Mouse (Mus musculus) embryonic fibroblast, embryonic 13.5 days (primary cell): ENCODE measurements around the gene Hmg20b. TPM values are rescaled to one million over a fixed set of nuclear protein-coding genes. Genes with fewer than 3 reads are reported as not detected.
A peak's percentile ranks its signal among the peaks of the same experiment; 100 is the strongest.

Source experiments
- H3K27ac ChIP-seq: 2 replicates; pipeline ENCODE4 v1.5.1; 2012; ENCODE audit warnings: low read length, control low read depth, inconsistent platforms; ENCODE audit not compliant: insufficient read depth
- H3K4me1 ChIP-seq: 2 replicates; pipeline ENCODE4 v1.6.1; 2011; ENCODE audit warnings: low read length; ENCODE audit not compliant: control insufficient read depth, insufficient read depth
- H3K4me3 ChIP-seq: 2 replicates; pipeline ENCODE4 v1.5.1; 2011; ENCODE audit warnings: mild to moderate bottlenecking, control low read depth, low read length; ENCODE audit not compliant: insufficient read depth
- CTCF ChIP-seq: IDR thresholded peaks from 2 replicates; pipeline ENCODE4 v1.5.1; 2011; ENCODE audit warnings: mild to moderate bottlenecking, control low read depth, low read length, moderate library complexity, borderline replicate concordance; ENCODE audit not compliant: insufficient read depth
- POLR2A ChIP-seq: IDR thresholded peaks from 2 replicates; pipeline ENCODE4 v1.6.1; 2011; ENCODE audit warnings: low read depth, mild to moderate bottlenecking, control low read depth, low read length, moderate library complexity
- polyA plus RNA-seq: library from polyadenylated mRNA; stranded (reverse); fragments of >200 nt; gene quantifications from 2 replicates; pipeline ENCODE4 v1.2.4, GENCODE M21; 2011; ENCODE audit warnings: low read depth; ENCODE audit not compliant: missing spikeins, insufficient read length

Gene Hmg20b
- polyA plus RNA-seq: 75.2 and 81.8 TPM in 2 replicates

- peak within 1 kb of the TSS; percentile 77 for H3K4me3 ChIP-seq
- TF ChIP-seq CTCF: peak; percentile 67; the same call in 1 of the 2 replicates
- no peak for TF ChIP-seq POLR2A
- peaks cover 4% of the 10 kb centered on the region; the same call in 1 of the 2 replicates for H3K4me1 ChIP-seq
- peak within 1 kb of the TSS; percentile 75 for H3K27ac ChIP-seq
Observed at GRCm38 (mm10) chr10:81350351-81351063, at the start of gene Hmg20b. Gene Hmg20b (minus strand): TSS chr10:81350480.

DNA sequence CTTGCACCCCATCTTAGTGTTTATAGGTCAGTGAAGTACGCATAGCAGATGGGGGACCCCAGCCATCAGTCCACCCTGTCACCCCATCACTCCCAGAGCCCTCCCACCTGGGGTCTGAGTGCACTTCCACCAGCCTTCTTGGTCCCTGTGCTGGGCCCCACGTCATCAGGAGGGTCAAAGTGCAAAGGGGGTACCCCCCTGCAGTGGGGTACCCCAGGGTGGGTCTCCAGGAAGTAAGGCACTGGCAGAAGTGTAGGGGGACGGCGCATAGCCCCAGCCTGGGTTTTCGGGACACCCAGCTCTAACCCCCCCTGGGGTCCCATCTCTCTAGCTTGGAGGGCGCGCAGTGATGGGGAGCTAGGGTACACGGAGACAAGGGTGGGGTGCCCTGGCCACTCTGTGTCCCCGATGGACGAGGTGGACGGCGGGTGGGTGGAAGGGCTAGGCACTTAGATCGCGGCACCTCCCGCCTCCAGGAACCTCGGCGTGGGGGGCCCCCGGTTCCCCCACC is 49.6 kb upstream of the Hmg20b start:
- Histone ChIP-seq H3K4me3 (no peak overlapping the region), H3K4me1 (peaks cover 10% of the 10 kb centered on the region; the same call in 1 of the 2 replicates), H3K27ac (no peak overlapping the region)
- TF ChIP-seq POLR2A (no peak), CTCF (no peak)

DNA sequence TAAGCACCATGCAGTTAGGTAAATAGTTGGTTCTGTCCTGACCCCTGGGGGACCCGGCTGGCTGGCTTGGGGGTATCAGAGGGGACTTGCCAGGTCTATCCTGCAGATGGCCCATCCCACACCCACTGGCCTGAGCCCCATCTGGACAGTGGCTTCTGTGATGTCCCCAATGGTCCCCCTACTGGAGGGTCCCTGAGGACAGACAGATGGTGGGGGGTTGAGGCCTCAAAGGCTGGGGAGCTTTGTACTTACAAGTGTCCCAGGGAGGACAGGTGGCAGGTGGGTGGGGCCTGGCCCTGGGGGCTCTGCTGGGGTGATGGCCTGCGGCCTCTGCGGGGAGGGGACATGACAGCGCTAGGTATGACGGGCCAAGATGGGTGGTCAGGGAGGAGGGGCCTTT is 49.0 kb upstream of the Hmg20b start:
- H3K4me1 ChIP-seq: peaks cover 10% of the 10 kb centered on the region; the same call in 1 of the 2 replicates
- TF ChIP-seq POLR2A (no peak), CTCF (no peak)
- H3K4me3 ChIP-seq: no peak overlapping the region
- H3K27ac ChIP-seq: no peak overlapping the region

- no peak overlapping the region for H3K27ac ChIP-seq
Observed at GRCm38 (mm10) chr10:81396749-81397148, 46.5 kb upstream of the Hmg20b start.

DNA sequence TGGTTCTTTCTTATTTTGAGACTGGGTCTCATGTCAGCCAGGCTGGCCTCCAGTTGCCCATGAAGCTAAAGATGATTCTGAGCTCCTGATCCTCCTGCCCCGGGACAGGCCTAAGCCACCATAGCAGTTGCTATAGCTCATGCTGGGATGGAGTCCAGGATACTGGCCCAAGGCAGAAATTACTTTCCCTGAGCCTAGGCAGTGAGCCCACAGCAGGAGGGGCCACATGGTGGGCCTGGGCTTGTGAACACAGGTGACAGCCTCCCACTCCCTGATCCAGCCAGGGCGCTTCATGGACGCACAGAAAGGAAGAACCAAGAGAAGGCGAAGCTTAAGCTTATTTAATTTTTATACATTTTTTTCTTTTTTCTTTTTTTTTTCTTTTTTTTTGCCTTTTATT is 45.6 kb upstream of the Hmg20b start:
- H3K4me1 ChIP-seq: no peaks in the 10 kb centered on the region
- H3K27ac ChIP-seq: no peak overlapping the region
- no peak for TF ChIP-seq CTCF
- TF ChIP-seq POLR2A: no peak
- H3K4me3 ChIP-seq: no peak overlapping the region

More at GRCm38 (mm10) chr10:81396749-81397148, 46.5 kb upstream of the Hmg20b start:
- Histone ChIP-seq H3K4me1 (0 out of 2 replicates have a peak, but pooled peaks cover 6% of the 10 kb centered on the region), H3K4me3 (no peak overlapping the region)
- no peak for TF ChIP-seq CTCF
- no peak for TF ChIP-seq POLR2A

GRCm38 (mm10) chr10:81395127-81395526 is 44.8 kb upstream of the Hmg20b start:
- H3K27ac ChIP-seq: no peak overlapping the region

DNA sequence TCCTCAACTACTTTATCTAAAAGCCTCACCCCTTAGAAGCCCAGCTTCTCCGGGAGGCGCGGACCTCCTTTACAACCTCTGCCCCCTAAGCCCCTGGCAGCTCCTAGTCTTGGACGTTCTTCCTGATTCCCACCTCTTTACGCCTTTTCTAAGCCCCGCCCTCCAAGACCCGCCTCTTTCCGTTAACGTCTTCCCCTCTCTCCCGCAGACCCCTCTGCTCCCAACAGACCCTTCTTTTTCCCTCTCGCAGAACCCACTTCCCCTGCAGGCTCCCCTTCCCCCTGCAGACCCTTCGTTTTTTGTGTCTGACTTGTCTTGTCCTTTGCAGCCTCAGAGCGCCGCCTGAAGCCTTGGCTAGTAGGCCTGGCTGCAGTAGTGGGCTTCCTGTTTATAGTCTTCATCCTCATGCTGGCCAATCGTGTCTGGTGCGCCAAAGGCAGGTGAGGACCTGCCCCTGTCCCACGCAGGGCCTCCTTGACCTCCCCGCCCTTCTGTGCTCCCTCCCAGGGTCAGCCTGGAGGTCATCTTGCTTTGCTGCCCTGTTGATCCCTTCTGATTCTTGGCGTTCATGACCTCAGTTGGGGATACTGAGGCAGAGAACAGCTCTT is 43.3 kb upstream of the Hmg20b start:
- H3K27ac ChIP-seq: no peak overlapping the region
- no peak for TF ChIP-seq POLR2A
- TF ChIP-seq CTCF: no peak
- no peak overlapping the region for H3K4me3 ChIP-seq
- H3K4me1 ChIP-seq: no peaks in the 10 kb centered on the region

More at GRCm38 (mm10) chr10:81395127-81395526, 44.8 kb upstream of the Hmg20b start:
- no peak overlapping the region for H3K4me3 ChIP-seq
- H3K4me1 ChIP-seq: no peaks in the 10 kb centered on the region
- peak; percentile 89 for TF ChIP-seq CTCF
- TF ChIP-seq POLR2A: no peak

DNA sequence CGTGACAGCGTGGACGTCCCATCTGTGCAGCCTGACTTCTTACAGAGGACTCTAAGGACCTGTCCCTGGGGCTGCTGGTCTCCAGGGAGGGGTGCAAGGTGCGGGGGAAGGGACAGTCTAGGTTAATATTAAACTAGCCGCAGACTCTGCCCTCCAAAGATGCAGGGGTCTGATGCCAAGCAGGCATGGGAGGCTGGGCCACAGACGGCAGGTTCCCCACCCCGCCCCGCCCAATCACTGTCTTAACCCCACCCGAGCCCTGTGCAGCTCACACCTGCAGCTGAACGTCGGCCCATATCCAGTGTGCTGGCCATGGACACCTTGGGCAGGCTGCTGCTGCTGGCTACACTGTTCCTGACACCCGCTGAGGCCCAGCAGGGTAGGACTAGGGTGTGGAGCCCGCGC is 42.5 kb upstream of the Hmg20b start, which contains the start of gene Smim24:
Gene Smim24, plus strand, starts transcription at position 271 of the 405 bp plus-strand sequence.
- H3K27ac ChIP-seq: no peak within 1 kb of the TSS
- TF ChIP-seq POLR2A (0 out of 2 replicates have a peak, but pooled peaks have one; percentile 8), CTCF (no peak)
- no peaks in the 10 kb centered on the region for H3K4me1 ChIP-seq
- no peak within 1 kb of the TSS for H3K4me3 ChIP-seq

DNA sequence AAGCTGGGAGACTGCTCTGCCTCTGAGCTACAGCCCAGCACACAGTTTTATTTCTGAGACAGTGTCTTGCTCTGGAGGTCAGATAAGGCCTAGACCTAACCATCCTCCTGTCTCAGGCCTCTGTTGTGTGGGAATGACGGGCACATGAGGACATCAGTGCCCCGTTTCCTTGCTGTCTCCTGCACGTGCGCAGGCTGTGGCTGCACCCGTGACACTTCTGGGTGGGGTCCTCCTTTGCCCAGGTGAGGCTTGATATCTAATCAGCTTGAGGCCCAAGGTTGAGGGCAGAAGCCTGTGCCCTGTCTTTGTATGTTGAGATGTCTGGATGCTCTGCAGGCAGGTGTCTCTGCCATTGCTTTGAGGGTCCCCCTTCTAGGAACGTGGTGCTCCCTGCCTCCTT is 42.0 kb upstream of the Hmg20b start:
- TF ChIP-seq POLR2A (no peak), CTCF (no peak)

DNA sequence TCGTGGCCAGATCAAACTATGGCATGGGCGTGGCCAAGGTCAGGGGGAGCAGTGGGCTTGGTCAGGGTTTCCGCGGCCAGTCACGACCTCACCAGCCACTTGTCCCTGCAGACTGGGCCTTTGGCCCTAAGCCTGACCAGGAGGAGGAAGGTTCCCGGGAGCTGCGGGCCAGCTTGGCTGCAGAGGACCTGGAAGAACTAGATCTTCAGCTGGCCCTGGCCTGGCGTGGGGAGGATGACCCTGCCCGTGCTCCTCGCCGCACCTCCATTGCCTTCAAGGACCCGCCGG is 40.3 kb upstream of the Hmg20b start:
- Histone ChIP-seq H3K4me3 (no peak overlapping the region), H3K4me1 (no peaks in the 10 kb centered on the region), H3K27ac (no peak overlapping the region)
- TF ChIP-seq CTCF (no peak), POLR2A (no peak)

More for the DNA sequence above, 42.0 kb upstream of the Hmg20b start:
- Histone ChIP-seq H3K27ac (no peak overlapping the region), H3K4me1 (no peaks in the 10 kb centered on the region), H3K4me3 (no peak overlapping the region)
